In genomic region chr10:21410711-21411110, GRCm38 (mm10) we compare ENCODE assay signal across 21 mouse cellular contexts. TPM values are rescaled to one million over a fixed set of nuclear protein-coding genes. Genes with fewer than 3 reads are reported as not detected.
"Had no signal": no experiment of that assay in that cellular context is flagged by ENCODE, and none has a peak within 500 bp of the region (broad histone marks: within the 10 kb centered on the region; RNA-seq: fewer than 3 reads in every experiment).

No protein-coding gene starts in this region.

- H3K4me2 ChIP-seq: liver, embryonic 15.5 days; lung, embryonic 15.5 days; midbrain, embryonic 13.5 days; neural tube, embryonic 13.5 days; neural tube, embryonic 15.5 days; stomach, embryonic 15.5 days had no signal

- H3K9me3 ChIP-seq: liver, embryonic 15.5 days; lung, embryonic 15.5 days; midbrain, embryonic 10.5 days; midbrain, embryonic 13.5 days; neural tube, embryonic 13.5 days; neural tube, embryonic 15.5 days; stomach, embryonic 15.5 days had no signal

- H3K36me3 ChIP-seq: liver, embryonic 15.5 days; lung, embryonic 15.5 days; midbrain, embryonic 10.5 days; midbrain, embryonic 13.5 days; neural tube, embryonic 13.5 days; neural tube, embryonic 15.5 days; stomach, embryonic 15.5 days had no signal

- H3K4me3 ChIP-seq: liver, embryonic 15.5 days; lung, embryonic 15.5 days; midbrain, embryonic 10.5 days; midbrain, embryonic 13.5 days; myocyte; neural tube, embryonic 13.5 days; neural tube, embryonic 15.5 days; stomach, embryonic 15.5 days had no signal

- H3K27ac ChIP-seq: liver, embryonic 15.5 days; lung, embryonic 15.5 days; midbrain, embryonic 10.5 days; midbrain, embryonic 13.5 days; neural tube, embryonic 13.5 days; neural tube, embryonic 15.5 days; stomach, embryonic 15.5 days; stomach, postnatal 0 days had no signal

- H3K9ac ChIP-seq: liver, embryonic 15.5 days; liver, postnatal 0 days; lung, embryonic 15.5 days; midbrain, embryonic 13.5 days; neural tube, embryonic 13.5 days; neural tube, embryonic 15.5 days; stomach, embryonic 15.5 days had no signal

- DNase-seq: liver, postnatal 0 days; lung, adult 2 months; lung, postnatal 14 days; lung, postnatal 4 days; retina, postnatal 1 day; right cerebral cortex, postnatal 14 days; thymus, adult 2 months; thymus, postnatal 25 days; thymus, postnatal 4 days had no signal

- H3K4me1 ChIP-seq: liver, embryonic 15.5 days; lung, embryonic 15.5 days; midbrain, embryonic 10.5 days; midbrain, embryonic 13.5 days; neural tube, embryonic 13.5 days; neural tube, embryonic 15.5 days; stomach, embryonic 15.5 days had no signal

- H3K27me3 ChIP-seq: liver, embryonic 15.5 days; lung, embryonic 15.5 days; midbrain, embryonic 13.5 days; neural tube, embryonic 13.5 days; neural tube, embryonic 15.5 days; stomach, embryonic 15.5 days had no signal

- ATAC-seq: liver, postnatal 0 days; lung, postnatal 0 days; midbrain, embryonic 13.5 days; midbrain, embryonic 16.5 days had no signal

RNA-seq across cellular contexts. Expression of gene Aldh8a1, which starts 33.6 kb away (rescaled TPM):
- polyA plus RNA-seq: midbrain, embryonic 16.5 days; myocyte; neural tube, embryonic 11.5 days; neural tube, embryonic 13.5 days had no signal
